Mouse (Mus musculus) T-helper 1 cell (primary cell): ENCODE measurements at regions not wholly inside any gene's neighbourhood (a gene's known extent, or its start where the extent isn't known, plus 50 kb on each side); places are given as distances from the start of the nearest gene placed in this dataset.
"Not testable (repeated sequence)": the region's sequence is repeated elsewhere in the genome, so short reads cannot be mapped to it uniquely, and the experiment has no call there.

ENCODE experiments used
- in situ Hi-C: fragments of 300-600 bp; cut with MboI, MseI; formaldehyde crosslinking; loops from one replicate; pipeline ENCODE4 v1.15.1; 2025; ENCODE audit warnings: high pct_unique_total_duplicates

DNA sequence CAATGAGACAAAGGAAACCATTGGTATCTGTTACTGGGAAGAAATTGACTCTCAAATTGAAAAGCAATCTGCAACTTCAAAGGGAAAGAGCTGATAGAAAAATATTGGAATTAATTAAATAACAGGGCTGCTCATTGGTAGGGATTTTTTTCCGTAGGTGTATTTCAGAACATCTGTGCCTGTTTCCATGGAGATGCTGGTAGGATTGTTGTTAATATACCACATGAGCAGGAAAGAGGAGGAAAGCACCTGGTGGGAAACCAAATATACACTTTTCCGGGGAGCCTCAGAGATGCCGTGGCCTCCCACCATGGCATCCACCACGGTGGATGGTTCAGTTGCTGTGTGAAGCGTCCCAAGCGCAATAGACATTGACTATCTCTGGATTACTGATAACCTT lies 428.0 kb upstream of the Sphkap start:
- in situ Hi-C loops = no loop called here

DNA sequence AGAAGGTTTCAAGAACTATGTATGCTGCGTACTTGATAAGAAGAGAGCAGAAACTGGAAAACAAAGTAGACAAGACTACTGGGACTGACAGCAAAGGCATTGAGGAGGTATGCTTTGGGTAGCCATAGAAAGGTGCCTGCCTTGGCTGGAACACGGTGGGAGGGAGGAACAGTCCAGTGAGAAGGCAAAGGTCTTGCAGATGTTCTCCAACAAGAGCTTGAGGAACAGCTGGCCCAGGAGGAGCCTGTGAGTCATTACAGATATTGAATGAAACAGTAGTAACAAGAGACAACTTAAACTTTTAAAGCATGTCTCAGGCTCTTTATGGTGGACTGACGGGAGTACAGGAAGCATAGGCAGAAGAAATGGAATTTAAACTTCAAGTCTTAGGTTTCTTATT lies 424.9 kb upstream of the Sphkap start:
- in situ Hi-C loops = no loop called here

DNA sequence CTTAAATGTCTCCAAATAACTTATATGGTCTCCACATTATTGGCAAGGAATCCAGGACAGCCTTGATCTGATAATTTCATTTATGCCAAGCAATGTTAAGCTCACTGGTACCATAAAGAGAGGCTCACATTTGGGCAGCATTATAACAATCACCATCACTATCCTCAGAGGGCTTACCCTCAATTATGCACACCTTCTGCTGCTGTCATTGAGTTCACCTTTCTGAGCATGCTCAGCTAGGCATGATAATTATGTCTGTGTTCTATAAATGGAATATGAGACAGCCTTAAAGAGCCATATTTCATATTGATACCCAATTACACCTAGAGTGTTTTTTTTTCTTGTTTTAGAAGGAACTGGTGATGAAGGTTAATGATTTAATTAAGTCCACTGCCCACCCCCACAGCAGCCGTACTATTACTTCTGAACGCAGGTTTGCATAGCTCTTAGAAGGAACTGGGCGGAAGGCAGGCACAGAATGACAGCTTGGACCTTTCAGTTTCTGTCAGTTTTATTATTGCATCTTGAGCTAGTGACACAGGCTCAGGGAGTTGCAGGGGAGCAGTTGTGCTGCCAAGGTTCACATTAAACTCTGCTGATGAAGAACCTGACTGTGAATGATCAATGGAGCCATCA lies 424.0 kb upstream of the Sphkap start:
- in situ Hi-C loops = no loop called here

DNA sequence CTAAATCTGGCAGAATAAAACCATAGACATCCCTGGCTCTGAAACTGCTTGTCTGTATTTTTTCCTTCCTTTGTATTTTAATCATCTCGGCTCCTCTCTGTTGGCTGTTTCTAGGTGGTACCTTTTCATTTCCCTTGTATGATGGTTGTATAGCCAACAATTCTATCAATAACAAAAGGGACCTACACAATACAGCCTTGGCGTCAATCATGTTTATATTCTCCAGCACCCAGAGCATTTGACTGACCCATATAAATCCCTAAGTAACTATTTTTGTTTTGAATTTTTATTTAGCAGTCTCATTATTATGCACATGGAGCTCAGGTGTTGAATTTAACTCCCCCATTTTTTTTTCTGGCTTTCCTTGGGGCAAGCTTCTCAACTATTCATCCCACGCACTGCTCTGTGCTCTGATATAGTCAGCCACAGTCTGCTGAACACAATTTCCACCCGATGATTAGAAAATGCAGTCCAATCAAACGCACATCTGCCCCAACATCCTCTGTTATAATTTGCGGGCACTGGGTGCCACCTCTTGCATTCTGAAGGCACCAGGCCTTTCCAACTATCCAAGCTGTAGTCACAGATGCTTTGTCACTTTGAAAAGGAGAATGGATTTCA lies 422.1 kb upstream of the Sphkap start:
- in situ Hi-C loops = no loop called here

DNA sequence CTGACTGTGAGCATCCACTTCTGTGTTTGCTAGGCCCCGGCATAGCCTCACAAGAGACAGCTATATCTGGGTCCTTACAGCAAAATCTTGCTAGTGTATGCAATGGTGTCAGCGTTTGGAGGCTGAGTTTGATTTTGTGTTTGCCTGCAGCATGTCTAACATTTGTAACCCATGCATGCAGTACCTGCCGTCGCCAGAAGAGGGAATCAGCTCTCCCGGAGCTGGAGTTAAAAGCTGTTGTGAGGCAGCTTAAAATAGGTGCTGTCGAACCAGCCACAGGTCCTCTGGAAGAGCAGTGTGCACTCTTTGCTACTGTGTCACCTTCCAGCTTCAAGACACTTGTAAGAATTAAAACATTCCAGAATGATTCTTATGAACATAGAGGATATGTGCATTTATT lies 403.2 kb upstream of the Sphkap start:
- in situ Hi-C loops = not testable (repeated sequence)

DNA sequence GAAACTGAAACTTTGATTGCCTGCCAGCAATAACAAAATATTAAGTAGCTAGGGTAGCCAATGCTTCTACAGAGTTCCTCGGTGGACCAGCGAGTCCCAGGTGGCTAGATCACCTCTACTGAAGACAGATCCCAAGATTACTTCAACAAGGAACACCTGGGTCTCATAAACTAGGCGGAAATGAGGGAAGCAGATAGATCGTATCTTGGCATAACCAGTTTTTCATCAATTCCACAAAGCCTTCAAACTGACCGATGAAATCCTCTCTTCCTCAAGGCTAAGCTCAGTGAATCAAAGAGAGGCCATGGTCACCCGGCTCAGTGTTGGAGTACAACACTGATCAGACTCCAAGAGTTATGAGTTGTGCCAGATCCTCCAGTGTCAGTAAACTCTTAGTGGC lies 400.4 kb upstream of the Sphkap start:
- in situ Hi-C loops = no loop called here

DNA sequence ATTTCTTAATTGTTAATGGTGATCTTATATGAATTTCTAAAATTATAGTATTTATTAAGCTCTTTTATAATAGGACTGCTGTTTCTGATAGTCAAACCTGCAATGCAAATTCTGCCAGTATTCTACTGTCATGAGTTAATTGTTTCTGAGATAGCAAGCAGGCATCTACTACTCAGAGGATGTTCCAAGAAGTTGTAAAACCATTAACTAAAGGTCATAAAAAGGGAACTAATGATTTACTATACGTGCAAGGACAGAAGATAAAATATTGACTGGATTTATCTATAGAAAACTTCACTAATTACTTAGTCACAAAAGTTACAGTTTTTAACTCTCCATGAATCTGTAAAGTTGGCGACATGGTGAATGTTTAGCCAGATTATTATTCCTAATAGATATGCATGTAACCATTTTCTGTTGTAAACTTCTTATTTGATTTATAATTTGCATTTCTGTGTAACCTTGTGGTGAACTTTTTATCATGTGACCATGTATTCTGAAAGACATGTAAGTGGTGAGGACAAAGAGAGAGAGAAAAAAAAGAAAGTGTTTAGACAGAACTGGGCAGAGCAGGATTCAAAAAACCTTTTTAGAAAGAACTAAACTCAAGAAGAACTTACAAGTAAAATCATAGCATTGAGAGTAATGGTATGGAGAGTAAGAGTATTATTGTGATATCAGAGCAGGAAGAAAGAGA lies 395.5 kb upstream of the Sphkap start:
- in situ Hi-C loops = no loop called here

DNA sequence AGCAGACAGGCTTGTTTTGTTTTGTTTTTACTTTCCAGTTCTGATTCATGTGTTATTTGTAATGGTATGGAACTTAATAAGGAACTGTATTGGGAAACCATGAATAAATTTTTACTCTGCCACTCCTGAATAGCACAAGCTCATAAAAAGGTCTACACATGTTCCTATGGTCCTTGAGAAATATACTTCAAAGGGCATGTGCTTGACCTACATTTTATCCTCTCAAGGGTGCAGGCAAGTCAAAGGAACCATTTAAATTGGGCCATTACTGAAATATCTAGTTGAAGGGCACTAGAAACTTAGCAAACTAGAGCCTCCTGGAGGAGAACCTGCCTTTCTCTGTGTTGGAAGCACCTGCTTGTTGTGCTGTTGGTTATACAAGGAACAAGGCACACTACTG lies 393.8 kb upstream of the Sphkap start:
- in situ Hi-C loops = no loop called here

DNA sequence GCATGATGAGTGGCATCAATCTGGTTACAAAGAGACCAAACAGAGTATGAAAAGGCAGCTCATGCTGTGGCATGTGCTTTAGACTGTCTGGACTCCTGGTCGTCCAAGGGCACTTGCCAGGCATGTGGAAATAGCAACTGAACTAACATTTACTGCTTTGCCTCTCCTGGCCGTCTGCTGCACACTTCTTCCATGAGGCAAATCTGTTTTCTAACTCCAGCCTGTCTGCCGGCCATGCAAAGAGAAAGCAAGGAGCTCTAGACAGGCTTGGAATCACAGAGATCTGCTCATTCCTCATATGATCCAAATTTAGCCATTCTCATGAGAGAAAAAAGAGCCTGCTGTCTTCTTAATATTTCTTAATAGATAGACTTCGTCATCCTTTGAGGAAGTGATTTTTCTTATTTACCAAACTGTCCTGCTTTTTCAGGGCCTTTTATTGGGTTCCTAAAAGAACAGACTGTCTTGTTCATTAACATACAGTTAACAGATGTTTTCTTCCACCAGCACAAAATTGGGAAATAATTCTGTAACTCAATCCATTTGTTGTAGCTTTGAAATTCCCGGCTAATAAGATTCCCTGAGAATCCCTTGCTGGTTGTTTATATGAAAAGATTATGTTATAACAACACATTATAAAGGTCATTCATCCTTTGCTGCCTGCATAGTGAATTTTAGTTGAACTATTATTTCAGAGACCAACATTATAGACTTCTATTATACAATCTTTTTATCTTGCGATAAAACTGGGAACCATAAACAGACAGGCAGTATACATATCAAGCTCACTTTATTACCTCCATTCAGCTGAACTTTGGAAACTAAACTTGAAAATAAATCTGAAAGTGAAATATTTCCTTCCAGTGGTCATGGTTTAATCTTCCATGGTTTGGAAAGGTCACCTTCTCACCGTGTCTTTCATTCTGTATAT lies 389.2 kb upstream of the Sphkap start:
- in situ Hi-C loops = no loop called here

DNA sequence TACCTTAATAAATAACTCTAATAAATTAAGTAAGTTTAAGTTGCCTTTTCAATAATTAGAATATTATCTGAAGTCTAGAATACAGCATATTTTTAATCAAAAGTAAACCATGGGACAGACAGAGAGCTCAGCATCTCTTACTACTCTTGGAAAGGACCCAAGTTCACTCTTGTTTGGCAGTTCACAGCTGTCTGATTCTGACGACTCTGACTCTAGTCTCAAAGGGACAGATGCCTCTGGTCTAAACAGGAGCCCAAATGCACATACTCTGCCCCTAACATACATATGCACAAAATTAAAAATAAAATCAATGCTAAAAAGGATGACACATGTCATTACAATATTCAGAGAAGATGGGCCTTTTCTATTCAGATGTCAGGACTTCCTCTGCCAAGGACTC lies 369.2 kb upstream of the Sphkap start:
- in situ Hi-C loops = no loop called here

DNA sequence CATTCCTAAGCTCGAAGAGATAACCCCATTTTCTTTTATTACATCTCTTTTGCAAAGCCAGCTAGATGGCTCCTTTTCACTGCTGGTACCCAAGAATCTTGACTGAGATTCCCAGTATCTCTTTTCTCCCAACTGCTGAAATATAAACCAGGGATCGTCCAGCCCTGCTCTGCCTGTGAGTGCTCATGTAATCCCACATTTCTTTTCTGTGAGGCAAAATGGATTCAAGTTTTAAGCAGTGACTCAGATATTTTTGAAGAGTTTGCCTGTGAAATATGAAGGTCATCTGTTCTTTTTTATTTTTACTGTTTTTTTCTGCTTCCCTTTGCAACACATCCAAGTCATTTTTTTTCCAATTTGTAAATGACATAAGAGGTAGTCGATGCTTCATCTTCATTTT lies 363.2 kb upstream of the Sphkap start:
- in situ Hi-C loops = no loop called here

DNA sequence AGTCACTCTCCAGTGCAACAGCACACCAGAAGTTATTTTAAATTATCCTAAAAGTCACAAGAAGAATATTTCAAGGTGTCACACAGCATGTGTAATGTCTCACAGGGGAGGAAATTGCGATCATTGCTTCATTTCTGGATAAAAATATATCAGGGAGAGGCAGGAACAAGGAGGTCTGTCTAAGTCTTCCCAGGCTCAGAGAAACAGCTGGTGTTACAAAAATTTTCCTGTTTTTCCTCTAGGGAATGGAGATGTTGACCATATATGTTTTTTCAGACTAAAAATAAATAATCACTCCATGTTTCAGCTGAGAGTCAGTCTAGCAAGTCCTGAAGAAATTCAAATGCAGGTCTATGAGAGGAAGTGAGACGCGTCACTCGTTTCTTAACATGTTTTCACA lies 353.5 kb upstream of the Sphkap start:
- in situ Hi-C loops = no loop called here

DNA sequence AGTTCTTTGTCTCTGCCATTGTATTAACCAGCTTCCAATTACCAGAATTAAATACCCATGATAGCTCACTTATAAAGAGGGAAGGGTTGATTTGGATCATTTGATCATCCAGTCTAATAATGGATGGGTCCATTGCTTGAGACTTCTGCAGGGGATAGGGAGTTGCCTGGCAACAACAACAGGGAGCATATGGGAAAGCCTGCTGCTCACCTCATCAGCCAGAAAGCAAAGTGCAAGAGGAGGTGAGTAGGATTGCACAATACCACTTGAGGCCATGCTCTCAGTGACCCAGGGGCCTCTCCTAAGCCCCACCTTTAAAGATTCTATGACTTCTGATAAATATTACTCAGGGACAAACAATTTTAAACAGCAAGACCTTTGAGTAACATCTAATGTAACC lies 348.9 kb upstream of the Sphkap start:
- in situ Hi-C loops = no loop called here

DNA sequence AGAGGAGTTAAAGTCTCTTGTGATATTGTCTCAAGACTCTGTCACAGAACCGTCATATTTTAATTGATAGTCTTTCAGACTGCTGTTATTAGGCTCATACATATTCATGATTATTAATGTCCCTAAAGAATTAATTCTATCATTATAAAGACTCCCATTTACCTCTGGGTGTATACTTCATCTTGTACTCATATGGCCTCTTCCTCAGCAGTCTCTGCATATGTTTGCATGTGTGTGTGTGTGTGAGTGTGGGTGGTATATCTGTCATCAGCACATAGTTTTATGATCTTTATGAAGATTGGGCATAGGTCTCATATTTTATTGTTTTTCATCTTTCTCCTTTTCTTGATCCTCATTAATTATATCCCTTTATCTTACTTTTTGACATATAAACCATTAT lies 347.3 kb upstream of the Sphkap start:
- in situ Hi-C loops = no loop called here

DNA sequence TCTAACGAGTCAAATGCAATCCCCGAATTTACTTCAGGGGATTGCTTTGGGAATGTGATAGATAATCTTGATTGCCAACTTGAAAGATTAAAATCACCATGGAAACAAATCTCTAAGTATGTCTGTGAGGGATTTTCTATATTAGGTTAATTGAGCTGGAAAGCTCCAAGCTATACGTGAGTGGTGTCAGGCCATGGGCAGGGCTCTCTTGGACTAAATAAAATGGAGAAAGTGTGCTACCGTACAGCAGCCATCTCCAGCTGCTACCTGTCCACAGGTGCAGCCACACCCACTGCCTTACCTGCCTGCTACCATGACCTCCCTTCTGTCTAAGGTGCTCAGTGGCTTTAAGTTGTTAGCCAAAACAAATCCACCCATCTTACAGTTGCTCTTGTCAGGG lies 345.0 kb upstream of the Sphkap start:
- in situ Hi-C loops = no loop called here

DNA sequence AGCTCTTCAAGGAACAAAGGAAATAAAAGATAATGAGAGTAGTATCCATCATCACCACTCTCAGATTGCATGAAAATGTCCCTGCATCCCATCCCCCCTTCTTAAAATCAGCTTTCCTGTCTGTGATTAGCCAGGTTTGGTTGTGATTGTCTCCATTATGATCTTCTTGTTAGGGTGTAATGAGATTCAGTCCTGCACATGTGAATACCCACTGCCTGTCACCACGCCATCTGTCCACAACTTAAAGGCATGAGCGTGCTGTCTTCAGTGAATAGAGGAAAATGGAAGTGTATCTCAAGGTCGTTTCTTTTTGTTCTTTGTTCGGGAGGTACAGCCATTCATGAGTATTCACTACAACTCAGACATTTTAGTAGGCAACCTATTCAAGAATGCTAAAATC lies 341.0 kb upstream of the Sphkap start:
- in situ Hi-C loops = loop anchor here (25.0 kb wide), 4 partner anchors 538 to 1188 kb away; partner anchors contain the start of genes Dner and Slc16a14

DNA sequence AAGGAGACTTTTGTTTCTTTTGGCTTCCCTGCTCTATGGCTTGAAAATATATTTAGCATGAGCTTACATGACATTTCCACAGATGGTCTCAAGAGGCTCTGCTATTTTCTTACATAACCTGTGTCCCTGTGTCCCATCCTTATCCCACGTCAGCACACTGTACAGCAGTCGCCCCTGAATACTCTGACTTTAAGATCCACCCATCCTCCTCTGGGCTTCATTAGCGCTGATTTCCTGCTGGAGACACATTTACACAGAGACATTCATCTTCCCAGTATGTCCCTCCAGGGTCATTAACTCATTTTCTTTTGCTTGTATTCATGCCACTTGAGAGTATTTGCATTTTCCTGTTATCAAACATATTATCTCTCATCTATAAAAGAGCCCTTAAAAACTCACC lies 340.1 kb upstream of the Sphkap start:
- in situ Hi-C loops = loop anchor here (25.0 kb wide), 4 partner anchors 539 to 1189 kb away; partner anchors contain the start of genes Dner and Slc16a14

DNA sequence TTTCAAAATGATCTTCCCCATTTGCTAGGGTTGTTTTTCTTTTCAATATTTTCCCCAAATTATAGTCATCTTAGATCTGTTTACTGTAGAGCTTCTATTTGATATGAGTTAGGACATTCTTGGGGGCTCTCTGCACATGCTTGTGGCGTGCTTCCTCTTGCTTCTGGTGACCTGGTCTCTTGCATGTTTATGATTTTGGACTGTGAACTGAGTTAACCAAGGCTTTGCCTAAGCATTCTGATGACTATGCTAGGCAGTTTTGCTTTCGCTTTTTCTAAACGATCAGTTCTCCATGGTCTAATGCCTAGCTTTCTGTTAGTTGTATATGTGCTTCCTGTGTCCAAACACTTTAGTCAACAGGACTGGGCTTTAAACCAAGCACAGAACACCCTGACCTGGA lies 339.4 kb upstream of the Sphkap start:
- in situ Hi-C loops = loop anchor here (25.0 kb wide), 4 partner anchors 540 to 1190 kb away; partner anchors contain the start of genes Dner and Slc16a14

DNA sequence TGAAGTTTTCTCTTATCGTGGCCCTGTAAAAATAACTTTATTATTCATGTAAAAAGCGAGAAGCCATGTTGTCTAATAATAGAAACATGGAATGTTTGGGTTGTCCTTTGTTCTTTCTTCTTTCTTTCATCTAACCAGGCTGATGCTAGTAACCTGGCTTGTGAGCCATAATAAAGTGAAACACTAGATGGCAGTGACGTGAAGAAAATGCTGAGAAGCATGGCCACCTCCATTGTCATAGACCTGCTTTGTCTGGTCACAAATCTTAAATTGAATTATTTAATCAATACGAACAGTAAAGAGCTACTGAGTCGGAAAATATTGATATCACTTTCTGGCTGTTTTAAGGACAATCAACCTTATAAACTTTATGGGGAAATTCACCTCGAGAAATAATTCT lies 338.0 kb upstream of the Sphkap start:
- in situ Hi-C loops = loop anchor here (25.0 kb wide), 4 partner anchors 541 to 1191 kb away; partner anchors contain the start of genes Dner and Slc16a14

DNA sequence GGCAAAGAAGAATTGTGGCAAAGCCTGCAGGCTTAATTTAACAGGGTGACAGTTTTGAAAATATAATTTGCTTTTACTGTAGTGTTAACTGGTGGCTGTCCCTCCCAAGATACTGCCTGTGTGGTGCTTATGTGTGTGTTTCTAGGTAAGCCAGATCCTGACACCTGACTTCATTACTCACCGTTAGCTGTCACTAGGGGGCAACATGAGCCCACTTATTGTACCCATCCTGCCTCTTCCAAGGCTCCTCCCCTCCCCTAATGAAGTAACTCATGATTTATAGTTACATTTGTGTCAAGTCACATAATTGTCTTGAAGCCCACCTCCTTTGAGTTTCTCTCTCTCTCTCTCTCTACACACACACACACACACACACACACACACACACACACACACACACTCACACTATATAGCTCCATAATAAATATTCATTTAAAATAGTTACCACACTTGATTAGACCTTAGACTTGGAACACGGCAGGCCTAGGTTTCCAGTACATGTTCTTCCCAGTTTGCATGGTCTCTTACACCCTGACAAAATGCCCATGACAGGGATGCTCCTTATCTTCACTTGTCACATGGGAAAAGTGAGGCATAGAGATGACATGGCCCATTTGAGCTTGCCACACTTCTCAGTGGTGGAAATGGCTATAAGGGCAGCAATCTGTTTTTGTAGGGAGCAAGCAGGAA lies 328.6 kb upstream of the Sphkap start:
- in situ Hi-C loops = loop anchor here (25.0 kb wide), 4 partner anchors 551 to 1201 kb away; partner anchors contain the start of genes Dner and Slc16a14

DNA sequence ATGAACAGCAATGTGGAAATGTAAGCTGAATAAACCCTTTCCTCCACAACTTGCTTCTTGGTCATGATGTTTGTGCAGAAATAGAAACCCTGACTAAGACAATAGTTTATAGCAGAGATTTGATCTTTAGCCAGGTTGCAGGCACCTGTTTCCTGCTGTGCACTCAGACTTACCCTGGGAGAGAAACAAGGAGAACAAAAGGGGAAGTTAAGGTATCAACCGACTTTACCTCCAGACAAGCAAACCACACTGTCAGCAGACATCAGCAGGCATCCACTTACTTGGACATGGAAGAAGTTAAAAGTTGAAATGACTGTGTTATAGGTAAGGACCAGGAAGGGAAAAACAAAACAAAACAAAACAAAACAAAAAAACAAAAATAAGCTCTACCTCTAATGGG lies 323.7 kb upstream of the Sphkap start:
- in situ Hi-C loops = loop anchor here (25.0 kb wide), 4 partner anchors 556 to 1206 kb away; partner anchors contain the start of genes Dner and Slc16a14
